Mouse (Mus musculus) limb, embryonic 15.5 days (tissue): ENCODE data around the gene Nck1. TPM values are rescaled to one million over a fixed set of nuclear protein-coding genes. Genes with fewer than 3 reads are reported as not detected.

Experiments
- ATAC-seq: fragments of 200-750 bp; cut with Nextera tagmentation; 2 replicates; pipeline ENCODE4 v1.8.0; 2017; ENCODE audit warnings: low read depth, moderate TSS enrichment; ENCODE audit not compliant: insufficient number of reproducible peaks, low FRiP score, low TSS enrichment
- H3K27ac ChIP-seq: fragments of 300-500 bp; sonication (generic); 2 replicates; pipeline ENCODE4 v1.5.1; 2015; ENCODE audit warnings: moderate library complexity, mild to moderate bottlenecking, inconsistent platforms
- H3K27me3 ChIP-seq: fragments of 300-500 bp; sonication (generic); 2 replicates; pipeline ENCODE4 v1.6.1; 2015; ENCODE audit warnings: inconsistent platforms
- H3K36me3 ChIP-seq: fragments of 300-500 bp; sonication (generic); 2 replicates; pipeline ENCODE4 v1.6.1; 2015; ENCODE audit warnings: inconsistent platforms
- H3K4me1 ChIP-seq: fragments of 300-500 bp; sonication (generic); 2 replicates; pipeline ENCODE4 v1.6.1; 2015; ENCODE audit warnings: inconsistent platforms
- H3K4me2 ChIP-seq: fragments of 300-500 bp; sonication (generic); 2 replicates; pipeline ENCODE4 v1.6.1; 2015; ENCODE audit warnings: mild to moderate bottlenecking, inconsistent platforms
- H3K4me3 ChIP-seq: fragments of 300-500 bp; sonication (generic); 2 replicates; pipeline ENCODE4 v1.5.1; 2015; ENCODE audit warnings: mild to moderate bottlenecking, inconsistent platforms
- H3K9ac ChIP-seq: fragments of 300-500 bp; sonication (generic); 2 replicates; pipeline ENCODE4 v1.6.1; 2015; ENCODE audit warnings: inconsistent platforms
- H3K9me3 ChIP-seq: fragments of 300-500 bp; sonication (generic); 2 replicates; pipeline ENCODE4 v1.6.1; 2016; ENCODE audit warnings: inconsistent platforms
- WGBS: fragments of 180-500 bp; shearing (Covaris S2); methylation state at CpG from one replicate; pipeline ENCODE4 v1.1.7; 2015; 5-methylcytosine and 5-hydroxymethylcytosine counted together
- polyA plus RNA-seq: library from polyadenylated mRNA; unstranded; fragments of >200 nt; fragmentation: Nextera tagmentation; extraction: Ambion mirVana; gene quantifications from 2 replicates; pipeline ENCODE4 v1.2.1, GENCODE M21; 2015

Gene Nck1
- polyA plus RNA-seq: 70.8 and 71.6 TPM in 2 replicates

- Histone ChIP-seq H3K27ac (peak within 1 kb of the TSS; percentile 93), H3K27me3 (no peaks in the 10 kb centered on the region), H3K9ac (peak within 1 kb of the TSS; percentile 88), H3K36me3 (peaks cover 9% of the 10 kb centered on the region; the same call in 1 of the 2 replicates), H3K4me2 (peak within 1 kb of the TSS; percentile 72), H3K4me1 (peaks cover 8% of the 10 kb centered on the region; the same call in 1 of the 2 replicates), H3K9me3 (no peaks in the 10 kb centered on the region), H3K4me3 (peak within 1 kb of the TSS; percentile 89)
- WGBS: under 1% methylated on average over 78 of the region's 93 CpGs
- peak; percentile 98 for ATAC-seq
Observed at GRCm38 (mm10) chr9:100545715-100546593, at the start of gene Nck1. Nck1 (minus strand) TSS chr9:100546134.

GRCm38 (mm10) chr9:100590462-100590861 is 44.5 kb upstream of the Nck1 start:
- Histone ChIP-seq H3K27ac (no peak overlapping the region), H3K4me1 (no peaks in the 10 kb centered on the region), H3K36me3 (no peaks in the 10 kb centered on the region), H3K9me3 (no peaks in the 10 kb centered on the region), H3K4me2 (no peak overlapping the region), H3K27me3 (no peaks in the 10 kb centered on the region), H3K9ac (no peak overlapping the region), H3K4me3 (no peak overlapping the region)
- no peak for ATAC-seq
- WGBS: 49% methylated on average over 4 of the region's 4 CpGs

GRCm38 (mm10) chr9:100584031-100584430 is 38.1 kb upstream of the Nck1 start:
- H3K4me3 ChIP-seq: no peak overlapping the region
- H3K4me2 ChIP-seq: no peak overlapping the region
- H3K9me3 ChIP-seq: no peaks in the 10 kb centered on the region
- WGBS: 84% methylated on average over 4 of the region's 4 CpGs
- no peaks in the 10 kb centered on the region for H3K36me3 ChIP-seq
- ATAC-seq: no peak
- H3K4me1 ChIP-seq: peaks cover 5% of the 10 kb centered on the region; the same call in 1 of the 2 replicates
- no peak overlapping the region for H3K9ac ChIP-seq
- 0 out of 2 replicates have a peak overlapping the region, but pooled peaks have one; percentile 24 for H3K27ac ChIP-seq
- no peaks in the 10 kb centered on the region for H3K27me3 ChIP-seq

- Histone ChIP-seq H3K4me1 (peaks cover 5% of the 10 kb centered on the region; the same call in 1 of the 2 replicates), H3K27ac (peak overlapping the region; percentile 24; the same call in 1 of the 2 replicates), H3K27me3 (no peaks in the 10 kb centered on the region), H3K4me2 (0 out of 2 replicates have a peak overlapping the region, but pooled peaks have one; percentile 6), H3K36me3 (no peaks in the 10 kb centered on the region), H3K9me3 (no peaks in the 10 kb centered on the region), H3K4me3 (no peak overlapping the region), H3K9ac (no peak overlapping the region)
- ATAC-seq: peak; percentile 44; the same call in 1 of the 2 replicates
- 56% methylated on average over 13 of the region's 13 CpGs for WGBS
Observed at GRCm38 (mm10) chr9:100582883-100583575, 37.1 kb upstream of the Nck1 start.

GRCm38 (mm10) chr9:100581543-100582492 is 35.9 kb upstream of the Nck1 start:
- Histone ChIP-seq H3K4me1 (peaks cover 5% of the 10 kb centered on the region; the same call in 1 of the 2 replicates), H3K36me3 (no peaks in the 10 kb centered on the region), H3K27ac (0 out of 2 replicates have a peak overlapping the region, but pooled peaks have one; percentile 1), H3K9ac (no peak overlapping the region), H3K27me3 (no peaks in the 10 kb centered on the region), H3K9me3 (no peaks in the 10 kb centered on the region), H3K4me3 (no peak overlapping the region), H3K4me2 (no peak overlapping the region)
- peak; percentile 44; the same call in 1 of the 2 replicates for ATAC-seq
- 35% methylated on average over 13 of the region's 13 CpGs for WGBS

GRCm38 (mm10) chr9:100580196-100580740 is 34.3 kb upstream of the Nck1 start:
- Histone ChIP-seq H3K4me3 (no peak overlapping the region), H3K9me3 (no peaks in the 10 kb centered on the region), H3K9ac (no peak overlapping the region), H3K4me1 (peaks cover 5% of the 10 kb centered on the region; the same call in 1 of the 2 replicates), H3K36me3 (no peaks in the 10 kb centered on the region), H3K27ac (no peak overlapping the region), H3K27me3 (no peaks in the 10 kb centered on the region), H3K4me2 (no peak overlapping the region)
- no peak for ATAC-seq
- 74% methylated on average over 20 of the region's 20 CpGs for WGBS

- H3K9me3 ChIP-seq: no peaks in the 10 kb centered on the region
- no peak overlapping the region for H3K4me3 ChIP-seq
- H3K4me2 ChIP-seq: no peak overlapping the region
- H3K4me1 ChIP-seq: peaks cover 12% of the 10 kb centered on the region
- peaks cover 7% of the 10 kb centered on the region; the same call in 1 of the 2 replicates for H3K27me3 ChIP-seq
- 61% methylated on average over 5 of the region's 5 CpGs for WGBS
- H3K36me3 ChIP-seq: no peaks in the 10 kb centered on the region
- no peak overlapping the region for H3K9ac ChIP-seq
- no peak for ATAC-seq
- H3K27ac ChIP-seq: no peak overlapping the region
Observed at GRCm38 (mm10) chr9:100573942-100574341, 28.0 kb upstream of the Nck1 start.

GRCm38 (mm10) chr9:100573300-100573699 is 27.4 kb upstream of the Nck1 start:
- Histone ChIP-seq H3K27me3 (peaks cover 7% of the 10 kb centered on the region; the same call in 1 of the 2 replicates), H3K4me1 (peaks cover 12% of the 10 kb centered on the region), H3K9me3 (no peaks in the 10 kb centered on the region), H3K9ac (no peak overlapping the region), H3K4me2 (no peak overlapping the region), H3K36me3 (no peaks in the 10 kb centered on the region), H3K27ac (no peak overlapping the region), H3K4me3 (no peak overlapping the region)
- WGBS: 54% methylated on average over 2 of the region's 2 CpGs
- ATAC-seq: no peak

GRCm38 (mm10) chr9:100571511-100571910 is 25.6 kb upstream of the Nck1 start:
- Histone ChIP-seq H3K9me3 (no peaks in the 10 kb centered on the region), H3K27ac (no peak overlapping the region), H3K36me3 (no peaks in the 10 kb centered on the region), H3K9ac (no peak overlapping the region), H3K4me3 (no peak overlapping the region), H3K4me1 (peaks cover 12% of the 10 kb centered on the region), H3K4me2 (0 out of 2 replicates have a peak overlapping the region, but pooled peaks have one; percentile 95), H3K27me3 (peaks cover 7% of the 10 kb centered on the region; the same call in 1 of the 2 replicates)
- WGBS: 73% methylated on average over 1 of the region's 1 CpGs
- ATAC-seq: no peak

GRCm38 (mm10) chr9:100570626-100571233 is 24.8 kb upstream of the Nck1 start, which contains the start of gene Slc35g2:
Slc35g2 (minus strand) TSS chr9:100571090.
- Histone ChIP-seq H3K4me3 (peak within 1 kb of the TSS; percentile 64), H3K27ac (no peak within 1 kb of the TSS), H3K4me2 (peak within 1 kb of the TSS; percentile 95), H3K36me3 (no peaks in the 10 kb centered on the region), H3K4me1 (peaks cover 12% of the 10 kb centered on the region), H3K9me3 (no peaks in the 10 kb centered on the region), H3K9ac (peak within 1 kb of the TSS; percentile 52), H3K27me3 (peaks cover 7% of the 10 kb centered on the region; the same call in 1 of the 2 replicates)
- under 1% methylated on average over 52 of the region's 55 CpGs for WGBS
- no peak for ATAC-seq
